Mouse (Mus musculus): ENCODE measurements around the gene Limd2. TPM values are rescaled to one million over a fixed set of nuclear protein-coding genes. Genes with fewer than 3 reads are reported as not detected.

The Limd2 gene
- polyA plus RNA-seq, 1 experiment from 2014 or later, result 250 TPM

DNA sequence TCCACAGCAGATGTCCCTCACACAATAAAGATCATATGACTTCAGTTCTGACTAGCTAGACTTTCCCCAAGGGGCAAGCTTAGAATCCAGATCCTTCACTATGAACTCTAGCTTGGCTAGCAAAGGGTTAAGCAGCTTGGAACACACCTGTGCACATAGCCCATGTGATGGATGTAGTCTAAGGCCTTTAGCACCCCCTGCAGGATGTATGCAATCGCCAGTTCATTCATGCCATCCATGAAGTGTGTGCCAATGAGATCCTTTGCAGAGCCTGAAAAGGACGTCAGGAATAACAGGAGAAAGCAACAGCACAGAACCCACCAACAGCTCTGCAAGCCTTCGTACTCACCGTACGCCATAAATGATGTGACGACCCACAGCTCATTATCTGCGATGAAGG lies 10.1 kb upstream of the Limd2 start:
- no peaks in the 10 kb centered on the region for H3K9me3 ChIP-seq (replicated peaks)
- peaks cover 50% of the 10 kb centered on the region for H3K36me3 ChIP-seq

DNA sequence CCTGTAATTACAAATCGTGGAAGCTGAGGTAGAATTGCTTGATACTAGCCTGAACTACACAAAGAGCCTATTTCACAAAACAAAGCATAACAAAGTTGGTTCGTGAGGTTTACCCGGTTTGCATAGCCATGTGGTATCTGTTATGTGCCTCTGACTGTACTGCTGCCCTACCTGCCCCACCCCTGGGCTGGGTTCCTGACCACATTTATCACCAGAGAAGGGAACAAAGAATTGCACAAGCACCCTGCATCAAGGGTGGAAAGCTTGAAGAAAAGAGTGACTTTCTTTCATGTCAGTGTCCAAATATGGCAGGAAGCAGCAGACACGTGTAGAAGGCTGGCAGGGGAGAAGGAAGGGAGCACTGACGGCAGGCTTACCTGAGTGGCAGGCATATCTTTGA lies 6.8 kb upstream of the Limd2 start:
- Histone ChIP-seq H3K4me3 (replicated peaks) (no peak overlapping the region), H3K27me3 (no peaks in the 10 kb centered on the region), H3K9ac (no peak overlapping the region), H3K4me2 (replicated peaks) (no peak overlapping the region), H3K4me1 (no peaks in the 10 kb centered on the region), H3K36me3 (peaks cover 73% of the 10 kb centered on the region), H3K9me3 (replicated peaks) (no peaks in the 10 kb centered on the region), H3K27ac (replicated peaks) (peak overlapping the region; percentile 35)
- no peak for ATAC-seq (ENCODE audit: insufficient number of reproducible peaks, low FRiP score, low TSS enrichment, low read depth)
- 66% methylated on average over 5 of the region's 5 CpGs for WGBS

More for the DNA sequence above, 10.1 kb upstream of the Limd2 start:
- no peaks in the 10 kb centered on the region for H3K27me3 ChIP-seq
- no peak overlapping the region for H3K27ac ChIP-seq (replicated peaks)
- H3K4me2 ChIP-seq (replicated peaks), result no peak overlapping the region
- no peak overlapping the region for H3K4me3 ChIP-seq (replicated peaks)
- no peak for ATAC-seq (ENCODE audit: insufficient number of reproducible peaks, low FRiP score, low TSS enrichment, low read depth)
- no peak overlapping the region for H3K9ac ChIP-seq
- WGBS, result 74% methylated on average over 7 of the region's 7 CpGs
- no peaks in the 10 kb centered on the region for H3K4me1 ChIP-seq

DNA sequence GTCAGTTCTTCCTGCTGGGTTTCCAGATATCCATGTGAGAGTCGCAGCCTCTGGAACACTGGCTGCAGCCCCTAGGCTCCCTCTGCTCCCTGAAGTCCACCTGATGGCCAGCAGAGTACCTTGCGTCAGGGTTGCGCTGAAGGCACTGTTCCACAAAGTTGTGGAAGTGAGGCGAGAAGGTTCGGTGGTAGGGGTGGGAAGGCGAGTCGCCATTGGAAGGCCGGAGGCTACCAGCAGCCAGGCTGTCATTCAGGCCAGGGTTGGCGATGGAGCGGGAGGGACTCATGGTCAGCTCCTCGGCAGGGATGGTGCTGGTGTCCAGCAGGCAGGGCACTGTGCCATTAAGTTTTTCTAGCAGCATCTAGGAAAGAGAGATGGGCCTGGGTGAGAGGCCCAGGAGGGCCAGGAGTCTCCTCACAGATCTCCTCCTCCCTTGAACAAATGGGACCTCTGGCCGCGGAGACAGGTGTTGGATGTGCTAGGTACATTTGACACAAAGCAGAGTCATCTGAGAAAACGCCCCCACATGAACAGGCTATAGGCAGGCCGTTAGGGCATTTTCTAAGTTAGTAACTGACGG lies 4.0 kb upstream of the Limd2 start:
- Histone ChIP-seq H3K27me3 (no peaks in the 10 kb centered on the region), H3K4me2 (replicated peaks) (no peak overlapping the region), H3K4me3 (replicated peaks) (no peak overlapping the region), H3K9ac (no peak overlapping the region), H3K9me3 (replicated peaks) (no peaks in the 10 kb centered on the region), H3K36me3 (peaks cover 56% of the 10 kb centered on the region), H3K27ac (replicated peaks) (no peak overlapping the region), H3K4me1 (peaks cover 12% of the 10 kb centered on the region)
- WGBS, result 90% methylated on average over 16 of the region's 16 CpGs
- no peak for ATAC-seq (ENCODE audit: insufficient number of reproducible peaks, low FRiP score, low TSS enrichment, low read depth)

DNA sequence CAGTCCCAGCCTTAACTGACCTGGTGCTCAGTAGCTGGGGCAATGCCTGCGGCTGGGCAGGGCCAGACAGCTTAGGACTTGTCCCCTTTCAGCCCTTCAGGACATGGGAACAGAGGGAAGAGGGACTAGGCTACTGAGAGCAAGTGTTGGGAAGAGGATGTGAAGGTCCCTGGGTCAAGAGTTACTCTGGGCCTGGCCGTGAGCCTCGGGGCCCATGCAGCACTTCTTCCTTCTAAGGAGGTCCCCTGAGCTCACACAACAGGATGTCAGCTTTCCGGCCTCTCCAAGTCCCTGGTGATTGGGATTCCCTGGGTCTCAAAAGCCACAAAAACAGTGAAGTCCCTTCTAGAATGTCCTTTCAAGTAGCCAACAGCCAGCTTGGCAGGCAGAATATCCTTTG lies 2.9 kb upstream of the Limd2 start:
- Histone ChIP-seq H3K4me3 (replicated peaks) (no peak overlapping the region), H3K36me3 (peaks cover 54% of the 10 kb centered on the region), H3K4me1 (peaks cover 23% of the 10 kb centered on the region), H3K27ac (replicated peaks) (no peak overlapping the region), H3K9ac (no peak overlapping the region), H3K27me3 (no peaks in the 10 kb centered on the region), H3K4me2 (replicated peaks) (no peak overlapping the region), H3K9me3 (replicated peaks) (no peaks in the 10 kb centered on the region)
- 72% methylated on average over 4 of the region's 4 CpGs for WGBS
- ATAC-seq (ENCODE audit: insufficient number of reproducible peaks, low FRiP score, low TSS enrichment, low read depth), result no peak

DNA sequence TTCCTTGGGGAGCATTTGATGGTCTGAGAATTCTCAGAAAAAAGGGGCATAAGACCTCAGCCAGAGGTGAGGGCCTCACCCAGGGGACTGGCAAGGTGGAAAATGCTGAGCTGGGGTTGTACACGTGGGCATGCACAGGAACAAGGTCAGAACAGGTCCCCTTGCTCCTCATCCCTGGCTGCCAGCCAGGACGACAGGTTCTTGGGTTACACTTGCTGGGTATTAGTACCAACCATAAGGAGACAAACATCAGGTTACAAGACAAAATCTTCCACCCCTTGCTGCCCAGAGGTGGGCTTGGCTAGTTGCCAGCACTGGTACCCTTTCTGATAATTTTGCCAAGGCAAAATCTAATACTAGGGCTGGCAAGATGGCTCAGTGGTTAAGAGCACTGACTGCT lies 1.6 kb upstream of the Limd2 start:
- Histone ChIP-seq H3K9ac (no peak overlapping the region), H3K27me3 (no peaks in the 10 kb centered on the region), H3K36me3 (peaks cover 55% of the 10 kb centered on the region), H3K4me2 (replicated peaks) (no peak overlapping the region), H3K4me3 (replicated peaks) (no peak overlapping the region), H3K9me3 (replicated peaks) (no peaks in the 10 kb centered on the region), H3K27ac (replicated peaks) (no peak overlapping the region), H3K4me1 (peaks cover 35% of the 10 kb centered on the region)
- WGBS, result 66% methylated on average over 2 of the region's 2 CpGs
- no peak for ATAC-seq (ENCODE audit: insufficient number of reproducible peaks, low FRiP score, low TSS enrichment, low read depth)

DNA sequence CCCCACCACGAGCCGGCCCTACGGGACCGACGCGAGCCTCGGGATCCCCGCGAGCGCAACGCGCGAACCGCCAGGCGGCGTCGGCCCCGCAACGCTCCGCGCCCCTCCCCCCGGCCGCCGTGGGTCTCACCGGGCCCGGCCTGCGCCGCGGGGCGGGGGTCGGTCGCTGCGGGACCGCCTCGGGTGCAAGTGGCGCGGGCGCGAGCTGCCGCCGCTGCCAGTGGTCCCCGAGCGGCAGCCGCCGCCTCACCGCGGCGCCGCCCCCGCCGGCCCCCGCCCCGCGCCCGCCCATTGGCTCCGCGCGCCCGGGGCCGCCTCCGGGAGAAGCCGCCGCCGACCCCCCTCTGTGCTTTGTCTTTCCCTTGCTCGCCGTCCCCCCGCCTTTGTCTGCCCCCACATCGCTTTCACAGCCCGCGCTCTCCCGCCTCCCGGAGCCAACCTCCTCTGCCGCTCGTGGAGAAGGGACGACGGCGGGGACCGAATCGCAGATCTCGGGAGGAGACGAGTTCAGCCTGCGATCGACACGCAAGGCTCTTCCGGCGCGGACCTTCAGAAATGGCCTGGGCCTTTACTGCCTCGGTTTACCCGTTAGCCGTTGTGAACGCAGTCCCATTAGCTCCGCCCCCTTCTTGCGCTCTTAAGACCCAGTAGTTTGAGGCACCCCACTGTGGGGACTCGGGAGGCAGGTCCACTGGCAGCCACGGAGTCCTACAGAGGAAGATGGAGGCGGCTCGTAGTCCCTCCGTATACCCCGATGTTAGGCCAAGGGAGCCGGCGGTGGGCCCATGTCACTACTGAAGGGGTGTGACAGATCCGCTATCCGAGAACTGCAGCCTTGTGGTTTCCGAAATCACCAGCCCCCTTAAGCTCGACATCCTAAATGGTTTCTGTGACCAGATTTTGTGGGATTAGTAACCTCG lies 479 bp downstream of the Limd2 start:
- Histone ChIP-seq H3K36me3 (peaks cover 52% of the 10 kb centered on the region), H3K9me3 (replicated peaks) (no peaks in the 10 kb centered on the region), H3K9ac (peak overlapping the region; percentile 97), H3K4me2 (replicated peaks) (peak overlapping the region; percentile 86), H3K4me3 (replicated peaks) (peak overlapping the region; percentile 80), H3K4me1 (peaks cover 45% of the 10 kb centered on the region), H3K27ac (replicated peaks) (peak overlapping the region; percentile 97), H3K27me3 (no peaks in the 10 kb centered on the region)
- under 1% methylated on average over 99 of the region's 106 CpGs for WGBS
- ATAC-seq (ENCODE audit: insufficient number of reproducible peaks, low FRiP score, low TSS enrichment, low read depth), result peak; percentile 80

DNA sequence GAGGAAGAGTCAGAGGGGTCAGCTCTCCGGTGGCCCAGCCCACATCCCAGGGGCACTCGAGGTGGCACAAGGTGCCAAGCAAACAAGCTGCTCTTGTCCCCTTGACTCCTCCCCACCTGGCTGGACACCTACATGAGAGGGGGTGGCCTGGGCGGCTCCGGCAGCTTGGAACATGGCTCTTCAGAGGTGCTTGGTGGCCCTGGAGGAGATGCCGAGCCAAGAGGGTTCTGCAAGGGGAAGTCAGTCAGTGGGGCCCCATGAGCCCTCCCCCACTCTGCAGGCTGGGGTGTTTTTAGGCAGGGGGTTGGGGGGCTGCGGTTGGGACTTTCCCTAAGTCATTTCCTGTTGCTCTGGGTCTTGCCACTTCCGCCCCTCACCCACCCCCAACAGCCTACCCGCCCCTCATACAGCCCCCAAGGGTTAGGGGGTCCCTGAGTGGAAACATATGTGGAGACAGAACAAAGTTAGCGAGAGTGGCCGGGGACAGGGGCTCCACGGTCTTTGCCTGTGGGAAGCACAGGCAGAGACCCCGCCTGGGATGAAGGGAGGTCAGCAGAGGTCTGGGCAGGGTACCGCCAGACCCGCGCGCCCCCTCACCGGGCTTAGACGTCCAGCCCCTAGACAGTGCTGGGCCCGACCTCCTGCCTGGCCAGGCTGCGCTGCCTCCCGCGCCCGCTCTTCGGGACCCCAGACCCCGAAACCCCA lies 1.3 kb downstream of the Limd2 start:
- Histone ChIP-seq H3K27ac (replicated peaks) (peak overlapping the region; percentile 97), H3K4me1 (peaks cover 45% of the 10 kb centered on the region), H3K4me3 (replicated peaks) (peak overlapping the region; percentile 80), H3K9ac (peak overlapping the region; percentile 97), H3K9me3 (replicated peaks) (no peaks in the 10 kb centered on the region), H3K4me2 (replicated peaks) (peak overlapping the region; percentile 86), H3K27me3 (no peaks in the 10 kb centered on the region), H3K36me3 (peaks cover 52% of the 10 kb centered on the region)
- peak; percentile 41 for ATAC-seq (ENCODE audit: insufficient number of reproducible peaks, low FRiP score, low TSS enrichment, low read depth)
- WGBS, result under 1% methylated on average over 24 of the region's 25 CpGs

DNA sequence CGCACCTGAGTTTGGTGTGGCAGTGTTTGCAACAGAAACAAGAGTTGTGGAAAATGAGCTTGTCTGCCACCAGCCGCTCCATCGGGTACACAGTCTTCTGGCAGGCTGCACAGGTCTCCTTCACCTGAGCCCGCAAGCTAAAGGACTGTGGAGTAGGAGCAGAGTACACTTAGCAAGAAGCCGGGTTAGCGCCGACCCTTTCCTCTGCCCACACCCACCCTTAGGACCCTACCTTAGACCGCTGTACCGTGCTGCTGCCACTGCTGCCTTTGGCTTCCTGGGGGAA lies 1.8 kb downstream of the Limd2 start:
- H3K27ac ChIP-seq (replicated peaks), result peak overlapping the region; percentile 97
- H3K4me1 ChIP-seq, result peaks cover 45% of the 10 kb centered on the region
- peak overlapping the region; percentile 80 for H3K4me3 ChIP-seq (replicated peaks)
- WGBS, result 27% methylated on average over 9 of the region's 9 CpGs
- H3K27me3 ChIP-seq, result no peaks in the 10 kb centered on the region
- H3K4me2 ChIP-seq (replicated peaks), result peak overlapping the region; percentile 86
- H3K9ac ChIP-seq, result peak overlapping the region; percentile 97
- H3K9me3 ChIP-seq (replicated peaks), result no peaks in the 10 kb centered on the region
- ATAC-seq (ENCODE audit: insufficient number of reproducible peaks, low FRiP score, low TSS enrichment, low read depth), result no peak; the same call in 1 of the 2 replicates
- H3K36me3 ChIP-seq, result peaks cover 53% of the 10 kb centered on the region

DNA sequence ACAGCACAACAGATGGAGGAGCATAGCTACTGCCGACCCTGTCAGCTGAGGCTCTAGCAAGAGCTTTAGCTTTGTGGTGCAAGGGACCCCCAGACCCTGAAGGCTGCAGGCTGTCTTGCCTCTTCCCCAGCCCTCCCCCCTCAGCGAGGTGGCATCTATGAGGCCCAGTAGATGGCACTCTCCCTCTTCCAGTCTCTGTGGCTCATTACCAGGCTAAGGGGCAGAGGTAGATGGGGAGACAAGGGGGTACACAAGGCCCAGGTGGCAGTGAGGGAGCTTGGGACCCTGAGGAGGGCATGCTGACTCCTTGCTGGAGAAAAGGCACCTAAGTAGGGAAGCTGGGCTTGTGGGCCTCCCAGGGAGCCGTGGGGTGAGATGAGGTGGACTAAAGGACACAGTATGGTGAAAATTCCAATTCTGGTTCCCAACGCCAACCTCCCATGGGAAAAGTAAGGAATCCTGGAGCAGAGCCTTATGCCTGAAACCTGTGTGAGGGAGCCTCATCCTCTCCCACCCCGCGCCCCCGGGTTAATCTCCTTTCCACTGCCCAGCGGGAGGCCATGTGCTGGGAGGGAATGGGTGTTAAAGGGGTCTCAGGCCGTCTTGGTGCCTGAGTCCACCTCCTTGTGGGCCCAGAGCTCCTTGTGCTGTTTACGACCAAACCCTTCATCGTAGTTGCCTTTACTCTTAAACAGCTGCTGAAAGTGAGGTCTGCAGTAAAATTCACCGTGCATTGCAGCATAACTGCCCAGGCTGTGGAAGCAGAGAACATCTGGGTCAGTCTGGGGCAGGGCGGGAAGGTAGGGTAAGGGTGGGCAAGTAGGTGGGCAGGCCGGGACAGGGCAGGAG lies 2.4 kb downstream of the Limd2 start:
- whole genome bisulfite sequencing, result 48% methylated on average over 14 of the region's 14 CpGs
- Histone ChIP-seq H3K4me1 (peaks cover 45% of the 10 kb centered on the region), H3K4me2 (replicated peaks) (peak overlapping the region; percentile 86), H3K36me3 (peaks cover 53% of the 10 kb centered on the region), H3K9ac (no peak overlapping the region), H3K9me3 (replicated peaks) (no peaks in the 10 kb centered on the region), H3K27me3 (no peaks in the 10 kb centered on the region), H3K27ac (replicated peaks) (peak overlapping the region; percentile 97), H3K4me3 (replicated peaks) (peak overlapping the region; percentile 80)
- ATAC-seq (ENCODE audit: insufficient number of reproducible peaks, low FRiP score, low TSS enrichment, low read depth), result no peak

DNA sequence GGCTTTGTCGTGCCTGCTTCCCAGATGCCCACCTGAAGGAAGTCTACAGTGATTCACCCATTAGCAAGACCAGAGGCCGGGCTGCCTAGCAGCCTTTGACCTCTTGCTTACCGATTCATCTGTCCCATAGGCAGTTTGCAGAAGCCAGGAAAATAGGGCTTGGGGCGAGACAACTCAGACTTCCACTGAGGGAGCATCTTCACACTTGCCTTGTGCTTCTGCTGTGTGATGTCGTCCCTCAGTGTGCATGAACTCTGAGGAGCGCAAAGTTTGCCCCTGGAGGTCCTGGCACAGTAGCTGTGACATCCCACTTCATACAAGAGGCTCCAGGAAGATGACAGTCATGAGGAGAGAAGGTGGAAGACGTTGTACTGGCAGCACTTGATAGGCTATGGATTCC lies 3.5 kb downstream of the Limd2 start:
- ATAC-seq (ENCODE audit: insufficient number of reproducible peaks, low FRiP score, low TSS enrichment, low read depth), result no peak
- Histone ChIP-seq H3K27ac (replicated peaks) (no peak overlapping the region), H3K36me3 (peaks cover 58% of the 10 kb centered on the region), H3K9ac (no peak overlapping the region), H3K9me3 (replicated peaks) (no peaks in the 10 kb centered on the region), H3K4me2 (replicated peaks) (no peak overlapping the region), H3K27me3 (no peaks in the 10 kb centered on the region), H3K4me1 (peaks cover 45% of the 10 kb centered on the region), H3K4me3 (replicated peaks) (no peak overlapping the region)
- WGBS, result 85% methylated on average over 7 of the region's 7 CpGs

DNA sequence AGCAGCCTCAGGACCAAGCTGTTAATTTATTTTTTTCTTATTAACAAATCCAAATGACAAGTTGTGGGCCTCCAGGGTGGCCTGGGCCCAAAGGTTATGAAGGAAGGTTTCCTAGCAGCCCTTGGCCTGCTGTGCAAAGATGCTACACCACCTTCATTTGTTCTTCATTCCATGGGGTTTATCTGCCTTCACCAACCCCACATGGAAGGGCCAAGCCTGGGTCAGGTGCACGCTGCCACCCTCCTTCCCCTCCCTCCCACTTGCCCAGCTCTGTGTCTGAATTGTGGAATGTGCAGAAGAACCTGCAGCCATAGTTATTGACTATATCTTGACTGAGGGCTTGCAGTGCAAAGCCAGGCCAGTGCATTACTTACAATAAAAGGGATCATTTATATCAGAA lies 4.4 kb downstream of the Limd2 start:
- no peak overlapping the region for H3K27ac ChIP-seq (replicated peaks)
- ATAC-seq (ENCODE audit: insufficient number of reproducible peaks, low FRiP score, low TSS enrichment, low read depth), result no peak
- H3K9me3 ChIP-seq (replicated peaks), result no peaks in the 10 kb centered on the region
- peaks cover 40% of the 10 kb centered on the region for H3K4me1 ChIP-seq
- H3K9ac ChIP-seq, result no peak overlapping the region
- H3K27me3 ChIP-seq, result no peaks in the 10 kb centered on the region
- peaks cover 67% of the 10 kb centered on the region for H3K36me3 ChIP-seq
- WGBS, result 61% methylated on average over 1 of the region's 1 CpGs
- no peak overlapping the region for H3K4me3 ChIP-seq (replicated peaks)
- no peak overlapping the region for H3K4me2 ChIP-seq (replicated peaks)
